Mouse (Mus musculus): ENCODE measurements around the gene 2310022B05Rik.

The 2310022B05Rik gene

DNA sequence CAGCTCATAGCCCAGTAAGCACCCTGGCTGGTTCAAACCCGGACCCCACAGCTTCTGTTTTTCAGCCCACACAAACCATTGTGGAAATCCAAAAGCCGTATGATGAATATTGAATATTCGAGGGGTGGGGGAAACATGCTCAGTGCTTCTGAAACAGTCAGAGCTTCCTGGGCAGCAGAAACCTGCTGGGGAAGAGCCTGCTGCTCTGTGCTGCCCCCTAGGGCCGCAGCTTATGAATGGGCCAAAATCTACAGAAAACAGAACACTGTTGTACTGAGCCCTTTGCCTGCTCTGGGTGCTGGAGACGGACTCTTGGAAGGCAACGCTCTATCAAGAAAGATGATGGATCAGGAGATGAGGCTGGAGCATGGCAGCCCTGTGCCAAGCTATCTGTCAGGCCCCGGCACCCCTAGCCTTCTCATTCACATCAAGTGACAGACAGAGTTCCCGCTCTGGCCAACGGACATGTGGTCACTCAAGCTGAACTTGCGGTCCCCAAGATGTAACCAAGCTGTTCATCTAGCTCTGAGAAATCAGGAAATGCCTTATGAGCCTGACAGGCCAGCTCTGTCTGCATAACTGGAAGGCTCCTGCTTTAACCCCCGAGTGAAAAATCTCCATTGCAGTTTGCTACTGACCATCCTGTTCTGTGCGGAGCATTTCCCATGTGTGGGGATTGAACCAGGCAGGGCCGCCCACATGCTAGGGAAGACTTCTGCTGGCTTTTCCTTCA, 54.8 kb downstream of the 2310022B05Rik start:
- DNase-seq (ENCODE audit: low read depth, low spot score): peak; percentile 53

DNA sequence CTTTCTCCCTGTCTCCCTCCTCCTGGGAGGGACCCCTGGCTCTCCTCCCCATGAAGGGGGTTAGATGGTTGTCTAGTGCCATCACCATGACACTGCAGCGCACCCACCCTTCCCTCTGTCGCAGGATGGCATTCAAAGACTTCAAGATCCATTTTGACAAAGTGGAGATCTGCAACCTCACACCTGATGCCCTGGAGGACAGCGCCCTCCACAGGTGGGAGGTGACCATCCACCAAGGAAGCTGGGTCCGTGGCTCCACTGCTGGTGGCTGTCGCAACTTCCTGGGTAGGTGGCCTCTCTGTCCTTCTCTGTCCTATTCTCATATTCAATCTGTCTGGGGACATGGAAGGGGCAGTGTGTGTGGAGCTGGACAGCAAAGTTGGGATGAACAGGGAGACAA, 59.1 kb downstream of the 2310022B05Rik start:
- no peak for DNase-seq (ENCODE audit: low read depth, low spot score)

DNA sequence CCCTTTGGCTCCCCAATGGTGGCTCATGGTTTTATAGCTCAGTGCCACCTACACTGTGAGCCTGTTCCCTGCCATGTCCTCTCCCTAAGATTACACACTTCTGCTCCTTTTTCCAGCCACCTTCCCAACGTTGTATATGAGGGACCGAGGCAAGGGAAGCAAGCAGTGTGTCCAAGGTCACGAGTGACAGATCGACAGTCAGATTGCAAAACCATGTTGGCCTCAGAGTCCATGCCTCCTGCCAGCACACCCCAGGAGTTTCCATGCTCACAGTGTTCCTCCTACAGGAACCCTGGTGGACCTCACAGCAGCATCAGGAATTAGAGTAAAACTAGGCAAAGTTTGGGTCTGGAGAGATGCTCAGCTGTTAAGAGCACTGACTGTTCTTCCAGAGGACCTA, 73.8 kb downstream of the 2310022B05Rik start:
- DNase-seq (ENCODE audit: low read depth, low spot score): no peak

DNA sequence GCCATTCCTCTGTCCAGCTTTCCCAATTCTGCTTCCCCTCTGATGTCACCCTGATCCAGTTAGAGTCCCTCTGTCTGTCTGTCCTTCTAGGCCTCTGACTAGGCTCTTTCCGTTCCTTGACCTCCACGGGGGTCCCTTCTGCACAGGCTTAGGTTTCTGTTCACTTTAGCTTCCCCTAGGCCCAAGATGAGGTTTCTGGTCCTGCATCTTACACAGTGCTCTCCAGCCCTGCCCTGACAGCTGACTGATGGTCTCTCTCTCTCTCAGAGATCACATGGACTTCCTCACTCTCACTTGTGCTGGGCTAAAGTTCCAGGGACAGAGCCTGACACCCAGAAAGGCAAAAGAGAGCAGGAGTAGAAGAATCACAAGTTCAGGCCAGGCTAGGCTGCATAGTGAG, 76.6 kb downstream of the 2310022B05Rik start:
- no peak for DNase-seq (ENCODE audit: low read depth, low spot score)

All from mesoderm, embryonic 11.5 days (tissue).